Mouse (Mus musculus) liver, postnatal 0 days (tissue): ENCODE measurements around the gene Zmynd10. TPM values are rescaled to one million over a fixed set of nuclear protein-coding genes. Genes with fewer than 3 reads are reported as not detected.

Experiments used
- ATAC-seq: fragments of 200-750 bp; cut with Nextera tagmentation; 2 replicates; pipeline ENCODE4 v1.8.0; 2017; ENCODE audit warnings: mild to moderate bottlenecking, moderate library complexity
- DNase-seq: peaks from one replicate; pipeline ENCODE4 v3.0.0-alpha.2; 2016
- H3K27ac ChIP-seq: fragments of 300-500 bp; sonication (generic); 2 replicates; pipeline ENCODE4 v1.5.1; 2014; ENCODE audit warnings: antibody characterized with exemption, moderate library complexity, mild to moderate bottlenecking, low read depth
- H3K27me3 ChIP-seq: fragments of 300-500 bp; sonication (generic); 2 replicates; pipeline ENCODE4 v1.6.1; 2014; ENCODE audit warnings: low read length, control low read depth, mixed read lengths; ENCODE audit not compliant: insufficient read depth
- H3K36me3 ChIP-seq: fragments of 300-500 bp; sonication (generic); replicated peaks from 2 replicates; pipeline ENCODE4 v1.6.1; 2014; ENCODE audit warnings: mild to moderate bottlenecking, control low read depth, low read length, moderate library complexity, mixed read lengths; ENCODE audit not compliant: insufficient read depth
- H3K4me1 ChIP-seq: fragments of 300-500 bp; sonication (generic); 2 replicates; pipeline ENCODE4 v1.6.1; 2014; ENCODE audit warnings: antibody characterized with exemption, mild to moderate bottlenecking, control low read depth; ENCODE audit not compliant: insufficient read depth
- H3K4me2 ChIP-seq: fragments of 300-500 bp; sonication (generic); 2 replicates; pipeline ENCODE4 v1.6.1; 2014; ENCODE audit warnings: low read depth, mild to moderate bottlenecking, low read length, moderate library complexity, mixed read lengths
- H3K4me3 ChIP-seq: fragments of 300-500 bp; sonication (generic); 2 replicates; pipeline ENCODE4 v1.5.1; 2014; ENCODE audit warnings: low read depth, low read length
- H3K9ac ChIP-seq: fragments of 300-500 bp; sonication (generic); replicated peaks from 2 replicates; pipeline ENCODE4 v1.6.1; 2014; ENCODE audit warnings: mild to moderate bottlenecking, moderate library complexity
- H3K9me3 ChIP-seq: fragments of 300-500 bp; sonication (generic); 2 replicates; pipeline ENCODE4 v1.6.1; 2016; ENCODE audit warnings: mild to moderate bottlenecking, control low read depth, low read length, mixed read lengths
- CTCF ChIP-seq: sonication (generic); IDR thresholded peaks from 2 replicates; pipeline ENCODE4 v1.5.1; 2016; ENCODE audit warnings: antibody characterized with exemption, low read depth
- EP300 ChIP-seq: IDR thresholded peaks from 2 replicates; pipeline ENCODE4 v1.6.1; 2016; ENCODE audit warnings: antibody characterized with exemption, low read depth, mild to moderate bottlenecking
- WGBS: fragments of 180-500 bp; shearing (Covaris S2); extraction: QIAGEN DNeasy Blood & Tissue Kit; methylation state at CpG from one replicate; pipeline ENCODE4 v1.1.7; 2014; ENCODE audit not compliant: insufficient replicate concordance; 5-methylcytosine and 5-hydroxymethylcytosine counted together
- polyA plus RNA-seq: library from polyadenylated mRNA; unstranded; fragments of >200 nt; fragmentation: Nextera tagmentation; extraction: Ambion mirVana; gene quantifications from 2 replicates; pipeline ENCODE4 v1.2.1, GENCODE M21; 2015

Gene Zmynd10
- polyA plus RNA-seq, 1 experiment from 2014 or later = 0.73 TPM

DNA sequence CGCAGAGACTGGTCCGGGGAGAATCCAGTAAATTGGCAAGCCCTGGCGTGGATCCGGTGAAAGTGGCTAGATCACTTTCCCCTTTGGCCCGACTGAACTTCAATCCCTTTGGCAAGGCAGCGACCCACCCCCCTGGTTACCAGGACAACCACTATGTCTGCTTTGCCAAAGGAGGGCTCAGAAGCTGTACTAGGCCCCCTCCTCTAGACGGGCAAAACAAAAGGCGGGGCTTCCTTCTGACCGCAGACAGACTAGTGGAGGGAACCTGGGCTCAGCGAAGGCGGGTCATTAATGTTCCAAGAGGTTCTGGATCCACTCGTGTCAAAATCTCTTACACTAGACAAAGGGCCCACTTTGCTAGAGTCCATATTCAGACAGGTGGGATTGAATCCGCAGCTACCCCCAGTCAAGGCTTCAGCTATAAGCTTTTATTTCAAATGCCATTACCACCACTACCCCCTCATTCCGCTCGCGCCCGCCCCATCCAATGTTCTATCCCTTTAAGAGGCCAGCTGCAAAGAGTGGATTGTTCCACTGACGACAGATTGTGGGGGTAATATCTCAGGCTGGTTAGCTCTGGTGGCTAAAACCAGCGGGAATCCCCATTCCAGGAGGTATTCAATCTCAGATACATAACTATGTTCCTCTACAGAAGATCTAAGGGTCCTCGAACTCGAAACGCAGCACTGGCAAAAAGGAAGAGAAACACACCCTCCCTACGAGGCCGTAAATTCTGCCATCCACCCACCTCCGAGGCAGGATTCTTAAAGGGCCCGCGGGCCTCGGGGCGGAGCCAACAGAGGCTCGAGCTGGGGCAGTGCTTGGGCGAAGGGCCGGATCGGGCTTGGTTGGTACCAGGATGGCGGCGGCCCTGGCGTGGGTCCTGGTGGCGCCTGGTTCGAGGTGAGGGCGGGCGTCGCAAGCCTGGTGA lies 21.5 kb downstream of the Zmynd10 start:
- TF ChIP-seq EP300 (peak; percentile 78), CTCF (no peak)
- peak; percentile 83 for ATAC-seq
- H3K4me2 ChIP-seq = peak overlapping the region; percentile 90
- 0% methylated on average over 40 of the region's 41 CpGs for WGBS
- peaks cover 71% of the 10 kb centered on the region for H3K4me1 ChIP-seq
- H3K4me3 ChIP-seq = peak overlapping the region; percentile 94
- H3K36me3 ChIP-seq = peaks cover 18% of the 10 kb centered on the region
- H3K9me3 ChIP-seq = no peaks in the 10 kb centered on the region
- peak overlapping the region; percentile 87 for H3K27ac ChIP-seq
- no peaks in the 10 kb centered on the region for H3K27me3 ChIP-seq
- H3K9ac ChIP-seq = peak overlapping the region; percentile 86
- DNase-seq = peak; percentile 89

DNA sequence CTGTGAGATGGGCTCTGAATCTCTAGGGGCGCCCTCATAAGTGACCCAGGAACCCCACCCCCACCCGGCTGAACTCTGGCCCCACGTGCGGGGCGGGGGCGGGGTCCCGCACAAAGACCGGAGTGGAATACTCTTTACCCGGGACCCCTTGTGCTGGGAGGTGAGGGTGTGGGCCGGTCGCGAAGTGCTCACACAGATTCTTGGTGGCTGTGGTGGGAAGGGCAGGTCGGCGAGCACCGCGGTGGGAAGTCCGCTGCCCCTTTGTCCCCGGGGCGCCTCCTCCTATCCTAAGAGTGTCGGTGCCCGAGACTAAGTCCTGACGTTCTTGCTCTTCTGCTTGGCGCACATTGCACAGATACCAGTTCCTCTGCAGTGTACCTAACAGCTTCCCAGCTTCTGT lies 22.2 kb downstream of the Zmynd10 start:
- Histone ChIP-seq H3K27ac (peak overlapping the region; percentile 87), H3K36me3 (peaks cover 18% of the 10 kb centered on the region), H3K4me3 (peak overlapping the region; percentile 94), H3K4me1 (peaks cover 64% of the 10 kb centered on the region), H3K9ac (peak overlapping the region; percentile 86), H3K9me3 (no peaks in the 10 kb centered on the region), H3K27me3 (no peaks in the 10 kb centered on the region), H3K4me2 (peak overlapping the region; percentile 90)
- DNase-seq (no peak), ATAC-seq (peak; percentile 18)
- under 1% methylated on average over 22 of the region's 23 CpGs for WGBS
- TF ChIP-seq CTCF = no peak
- peak; percentile 13; the same call in 1 of the 2 replicates for TF ChIP-seq EP300

GRCm38 (mm10) chr9:107570016-107570415 lies 22.9 kb downstream of the Zmynd10 start:
- TF ChIP-seq EP300 (no peak), CTCF (no peak)
- no peak for ATAC-seq
- Histone ChIP-seq H3K36me3 (peaks cover 13% of the 10 kb centered on the region), H3K4me1 (peaks cover 61% of the 10 kb centered on the region), H3K9me3 (no peaks in the 10 kb centered on the region), H3K27ac (peak overlapping the region; percentile 87), H3K27me3 (no peaks in the 10 kb centered on the region), H3K9ac (peak overlapping the region; percentile 86), H3K4me3 (peak overlapping the region; percentile 94), H3K4me2 (peak overlapping the region; percentile 90)
- no peak for DNase-seq
- WGBS = 50% methylated on average over 13 of the region's 13 CpGs

DNA sequence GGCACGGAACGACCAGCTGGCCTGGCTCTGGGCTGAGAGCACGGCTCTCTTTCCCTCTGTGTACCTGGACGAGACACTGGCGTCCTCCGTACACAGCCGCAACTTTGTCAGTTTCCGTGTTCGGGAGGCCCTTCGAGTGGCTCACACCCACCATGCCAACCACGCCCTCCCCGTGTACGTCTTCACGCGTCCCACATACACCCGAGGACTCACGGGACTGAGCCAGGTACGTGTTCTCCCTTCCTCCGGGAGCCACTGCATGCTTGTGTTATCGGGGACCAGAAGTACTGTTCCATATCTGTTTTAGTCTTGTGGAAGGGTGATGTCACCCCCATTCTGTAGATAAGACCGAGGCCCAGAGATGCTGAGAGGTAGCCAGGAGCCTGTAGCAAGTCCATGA lies 23.7 kb downstream of the Zmynd10 start:
- peak overlapping the region; percentile 90 for H3K4me2 ChIP-seq
- ATAC-seq (peak; percentile 7), DNase-seq (peak; percentile 65)
- TF ChIP-seq EP300 (peak; percentile 84), CTCF (no peak)
- H3K4me3 ChIP-seq = peak overlapping the region; percentile 94
- H3K36me3 ChIP-seq = peaks cover 7% of the 10 kb centered on the region
- no peaks in the 10 kb centered on the region for H3K27me3 ChIP-seq
- peak overlapping the region; percentile 87 for H3K27ac ChIP-seq
- no peaks in the 10 kb centered on the region for H3K9me3 ChIP-seq
- peak overlapping the region; percentile 86 for H3K9ac ChIP-seq
- peaks cover 58% of the 10 kb centered on the region for H3K4me1 ChIP-seq
- 61% methylated on average over 21 of the region's 21 CpGs for WGBS

DNA sequence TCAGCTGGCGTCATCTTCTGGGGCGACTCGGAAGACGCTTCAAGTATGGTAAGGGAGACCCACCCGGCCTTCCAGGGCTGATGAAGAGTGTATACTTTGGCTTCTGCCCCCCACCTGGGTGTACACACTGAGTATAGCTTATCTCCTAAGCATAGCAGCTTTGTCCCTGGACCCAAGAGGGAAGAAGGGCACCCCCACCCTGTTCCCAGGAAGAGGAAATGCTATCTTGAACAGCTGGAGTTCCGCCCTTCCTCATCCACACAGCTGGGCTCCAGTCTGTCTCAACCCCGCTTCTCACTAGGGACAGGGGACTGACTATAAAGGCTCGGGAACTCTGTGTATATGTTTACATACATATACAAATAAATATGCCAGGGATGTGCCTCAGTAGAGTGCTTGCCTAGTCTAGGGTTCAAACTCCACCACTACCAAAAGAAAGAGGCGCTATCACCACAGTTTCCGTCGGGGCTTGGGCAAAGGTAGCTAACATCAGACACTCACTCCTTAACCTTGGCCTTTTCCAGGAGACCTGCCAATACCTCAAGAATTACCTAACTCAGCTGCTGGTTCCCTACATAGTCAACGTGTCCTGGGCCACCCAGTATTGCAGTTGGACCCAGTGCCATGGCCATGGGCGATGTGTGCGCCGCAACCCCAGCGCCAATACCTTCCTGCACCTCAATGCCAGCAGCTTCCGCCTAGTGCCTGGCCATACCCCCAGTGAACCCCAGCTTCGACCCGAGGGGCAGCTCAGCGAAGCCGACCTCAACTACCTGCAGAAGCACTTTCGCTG lies 24.6 kb downstream of the Zmynd10 start:
- Histone ChIP-seq H3K9ac (peak overlapping the region; percentile 86), H3K9me3 (no peaks in the 10 kb centered on the region), H3K27me3 (no peaks in the 10 kb centered on the region), H3K4me1 (peaks cover 56% of the 10 kb centered on the region), H3K27ac (peak overlapping the region; percentile 87), H3K4me3 (peak overlapping the region; percentile 94), H3K36me3 (peaks cover 7% of the 10 kb centered on the region), H3K4me2 (peak overlapping the region; percentile 90)
- DNase-seq (no peak), ATAC-seq (no peak)
- peak; percentile 20; the same call in 1 of the 2 replicates for TF ChIP-seq EP300
- TF ChIP-seq CTCF = no peak
- WGBS = 78% methylated on average over 22 of the region's 22 CpGs

- Histone ChIP-seq H3K27me3 (no peaks in the 10 kb centered on the region), H3K4me1 (peaks cover 57% of the 10 kb centered on the region), H3K27ac (peak overlapping the region; percentile 87), H3K4me3 (no peak overlapping the region), H3K36me3 (peaks cover 7% of the 10 kb centered on the region), H3K9ac (0 out of 2 replicates have a peak overlapping the region, but pooled peaks have one; percentile 9), H3K9me3 (no peaks in the 10 kb centered on the region), H3K4me2 (peak overlapping the region; percentile 90; the same call in 1 of the 2 replicates)
- TF ChIP-seq CTCF = no peak
- TF ChIP-seq EP300 = no peak
- DNase-seq (no peak), ATAC-seq (no peak)
- 91% methylated on average over 2 of the region's 2 CpGs for WGBS
Observed at GRCm38 (mm10) chr9:107572327-107572662, 25.2 kb downstream of the Zmynd10 start.
